Mouse (Mus musculus) MEL (cell line): ENCODE measurements around the gene Adgrg7. TPM values are rescaled to one million over a fixed set of nuclear protein-coding genes. Genes with fewer than 3 reads are reported as not detected.
A peak's percentile ranks its signal among the peaks of the same experiment; 100 is the strongest.

ENCODE experiments used
- DNase-seq: peaks from one replicate; pipeline ENCODE4 v3.0.0; 2011; ENCODE audit warnings: low read depth, low spot score
- H3K27ac ChIP-seq: 2 replicates; pipeline ENCODE4 v1.5.1; 2012; ENCODE audit warnings: low read depth, mild to moderate bottlenecking, control low read depth, low read length, moderate library complexity; ENCODE audit not compliant: control insufficient read depth
- H3K27me3 ChIP-seq, 2 experiments: fragments of 150-350 bp in 1 of 2; sonication (generic) in 1 of 2; 2 replicates each; pipeline ENCODE4 v1.6.1; 2012; ENCODE audit warnings: low read length in 2 of 2, mild to moderate bottlenecking in 2 of 2, improper control_type of control experiment in 1 of 2, moderate library complexity in 1 of 2; ENCODE audit not compliant: insufficient read depth in 2 of 2, control insufficient read depth in 1 of 2
- H3K36me3 ChIP-seq, 2 experiments: 2 replicates each; pipeline ENCODE4 v1.6.1; 2012 to 2014; ENCODE audit warnings: low read length in 2 of 2, improper control_type of control experiment in 1 of 2, inconsistent platforms in 1 of 2, mild to moderate bottlenecking in 1 of 2; ENCODE audit not compliant: insufficient read depth in 2 of 2, control insufficient read depth in 1 of 2
- H3K4me1 ChIP-seq, 2 experiments: fragments of 150-350 bp in 1 of 2; sonication (generic) in 1 of 2; 2 replicates each; pipeline ENCODE4 v1.6.1; 2012; ENCODE audit warnings: low read length in 2 of 2, improper control_type of control experiment in 1 of 2, mild to moderate bottlenecking in 1 of 2; ENCODE audit not compliant: insufficient read depth in 2 of 2, control insufficient read depth in 1 of 2
- H3K4me3 ChIP-seq, 2 experiments: fragments of 150-350 bp in 1 of 2; sonication (generic) in 1 of 2; 2 replicates each; pipeline ENCODE4 v1.5.1; 2012; ENCODE audit warnings: low read depth in 2 of 2, low read length in 2 of 2, mild to moderate bottlenecking in 2 of 2, moderate library complexity in 2 of 2, control low read depth in 1 of 2, improper control_type of control experiment in 1 of 2; ENCODE audit not compliant: control insufficient read depth in 1 of 2, insufficient read depth in 1 of 2
- H3K79me2 ChIP-seq: 2 replicates; pipeline ENCODE4 v1.6.1; 2012; ENCODE audit warnings: mild to moderate bottlenecking, low read length, moderate library complexity; ENCODE audit not compliant: control insufficient read depth, poor library complexity, insufficient read depth
- H3K9ac ChIP-seq: 2 replicates; pipeline ENCODE4 v1.6.1; 2012; ENCODE audit warnings: low read depth, mild to moderate bottlenecking, control low read depth, low read length, moderate library complexity; ENCODE audit not compliant: control insufficient read depth, poor library complexity, severe bottlenecking
- H3K9me3 ChIP-seq: fragments of 150-350 bp; sonication (generic); replicated peaks from 2 replicates; pipeline ENCODE4 v1.6.1; 2012; ENCODE audit warnings: mild to moderate bottlenecking, low read length, improper control_type of control experiment, moderate library complexity; ENCODE audit not compliant: insufficient read depth
- BHLHE40 ChIP-seq: IDR thresholded peaks from 2 replicates; pipeline ENCODE4 v1.6.1; 2012; ENCODE audit warnings: low read depth, mild to moderate bottlenecking, inconsistent platforms, low read length, improper control_type of control experiment, borderline replicate concordance
- CHD1 ChIP-seq: IDR thresholded peaks from 2 replicates; pipeline ENCODE4 v1.6.1; 2012; ENCODE audit warnings: low read depth, mild to moderate bottlenecking, inconsistent platforms, low read length, improper control_type of control experiment
- E2F4 ChIP-seq: IDR thresholded peaks from 2 replicates; pipeline ENCODE4 v1.6.1; 2011; ENCODE audit warnings: low read depth, low read length, improper control_type of control experiment, borderline replicate concordance
- EP300 ChIP-seq, 2 experiments: IDR thresholded peaks; 2 replicates each; pipeline ENCODE4 v1.6.1; 2011; ENCODE audit warnings: improper control_type of control experiment in 2 of 2, low read length in 2 of 2, low read depth in 1 of 2, mild to moderate bottlenecking in 1 of 2
- GATA1 ChIP-seq: IDR thresholded peaks from 2 replicates; pipeline ENCODE4 v1.6.1; 2011; ENCODE audit warnings: low read depth, low read length, improper control_type of control experiment
- JUND ChIP-seq: IDR thresholded peaks from 2 replicates; pipeline ENCODE4 v1.6.1; 2011; ENCODE audit warnings: low read depth, mild to moderate bottlenecking, improper control_type of control experiment, low read length
- MAX ChIP-seq: IDR thresholded peaks from 2 replicates; pipeline ENCODE4 v1.6.1; 2011; ENCODE audit warnings: low read length, improper control_type of control experiment
- MAZ ChIP-seq: IDR thresholded peaks from 2 replicates; pipeline ENCODE4 v1.6.1; 2012; ENCODE audit warnings: low read depth, mild to moderate bottlenecking, inconsistent platforms, low read length, improper control_type of control experiment
- MXI1 ChIP-seq: IDR thresholded peaks from 2 replicates; pipeline ENCODE4 v1.6.1; 2011; ENCODE audit warnings: mild to moderate bottlenecking, low read depth, low read length, improper control_type of control experiment
- NELFE ChIP-seq: IDR thresholded peaks from 2 replicates; pipeline ENCODE4 v1.6.1; 2011; ENCODE audit warnings: low read depth, low read length, improper control_type of control experiment
- RCOR1 ChIP-seq: IDR thresholded peaks from 2 replicates; pipeline ENCODE4 v1.6.1; 2012; ENCODE audit warnings: low read depth, mild to moderate bottlenecking, inconsistent platforms, low read length, improper control_type of control experiment
- UBTF ChIP-seq: IDR thresholded peaks from 2 replicates; pipeline ENCODE4 v1.6.1; 2012; ENCODE audit warnings: low read depth, mild to moderate bottlenecking, inconsistent platforms, low read length, improper control_type of control experiment, moderate library complexity, borderline replicate concordance; ENCODE audit not compliant: insufficient read depth
- USF1 ChIP-seq: IDR thresholded peaks from 2 replicates; pipeline ENCODE4 v1.6.1; 2014; ENCODE audit warnings: low read depth, mild to moderate bottlenecking, inconsistent platforms, low read length, improper control_type of control experiment, moderate library complexity
- USF2 ChIP-seq, 2 experiments: IDR thresholded peaks; 2 replicates each; pipeline ENCODE4 v1.6.1; 2011 to 2012; ENCODE audit warnings: improper control_type of control experiment in 2 of 2, low read length in 2 of 2, borderline replicate concordance in 1 of 2, inconsistent platforms in 1 of 2, low read depth in 1 of 2, mild to moderate bottlenecking in 1 of 2; ENCODE audit not compliant: insufficient read depth in 1 of 2
- ZKSCAN1 ChIP-seq: IDR thresholded peaks from 2 replicates; pipeline ENCODE4 v1.6.1; 2012; ENCODE audit warnings: low read depth, mild to moderate bottlenecking, inconsistent platforms, low read length, improper control_type of control experiment, moderate library complexity
- ZMIZ1 ChIP-seq: IDR thresholded peaks from 2 replicates; pipeline ENCODE4 v1.6.1; 2012; ENCODE audit warnings: low read depth, mild to moderate bottlenecking, inconsistent platforms, low read length, improper control_type of control experiment, moderate library complexity
- polyA plus RNA-seq, 2 experiments: library from polyadenylated mRNA; stranded (reverse) in 1 of 2; unstranded in 1 of 2; fragments of >175 nt in 1 of 2; fragments of >200 nt in 1 of 2; gene quantifications; 2 replicates each; pipeline versions ENCODE4 v1.2.1 to v1.2.4; 2012; ENCODE audit warnings: low replicate concordance in 2 of 2, low read depth in 1 of 2; ENCODE audit not compliant: insufficient read length in 2 of 2, insufficient read depth in 1 of 2, missing spikeins in 1 of 2
- total RNA-seq: library from RNA; depleted of rRNA; stranded (reverse); fragments of 300-350 nt; gene quantifications from 2 replicates; pipeline ENCODE4 v1.2.3, GENCODE M21; 2012

Gene Adgrg7
- total and polyA plus RNA-seq, 3 experiments: 40.5 to 45.4 TPM; not detected in 1

DNA sequence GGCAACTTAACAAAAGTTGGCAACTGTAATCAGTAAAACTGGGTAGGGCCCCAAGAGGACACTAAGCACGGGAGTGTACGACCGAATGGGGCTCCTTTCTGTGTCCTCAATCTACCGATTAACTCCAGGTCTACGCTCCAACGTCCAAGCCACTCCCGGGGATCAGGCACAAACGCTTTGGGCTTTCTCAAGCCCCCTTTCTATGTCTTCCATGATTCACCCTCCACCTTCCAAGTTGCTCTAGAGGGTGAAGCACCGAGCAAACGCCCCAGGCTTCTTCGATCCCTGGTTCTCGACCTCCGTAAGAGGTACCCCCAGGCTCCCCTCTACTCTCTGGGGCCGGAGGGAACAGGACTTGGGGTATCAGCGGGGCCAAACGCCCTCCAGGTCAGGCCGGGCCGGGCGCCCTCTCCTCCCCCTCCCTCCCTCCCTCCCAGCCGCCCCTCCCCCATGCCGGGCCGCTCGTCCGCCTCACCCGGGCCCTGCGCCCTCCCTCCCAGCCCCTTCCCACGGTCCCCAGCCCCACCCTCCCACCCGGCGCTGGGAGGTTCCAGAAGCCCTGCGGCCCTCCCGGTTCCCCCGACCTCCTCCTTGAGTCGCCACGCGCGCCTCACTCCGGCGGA is 79.0 kb downstream of the Adgrg7 start:
- H3K79me2 ChIP-seq: peaks cover 29% of the 10 kb centered on the region
- H3K9me3 ChIP-seq: no peaks in the 10 kb centered on the region
- H3K27ac ChIP-seq: peak overlapping the region; percentile 81
- H3K36me3 ChIP-seq: peaks cover 11 to 29% of the 10 kb centered on the region in 2 experiments
- H3K4me1 ChIP-seq: peaks cover 8 to 16% of the 10 kb centered on the region in 2 experiments
- no peaks in the 10 kb centered on the region for H3K27me3 ChIP-seq
- peak; percentile 68 for DNase-seq
- peak overlapping the region; percentile 95 for H3K4me3 ChIP-seq
- TF ChIP-seq EP300 (IDR thresholded peaks at IDR 0.05; ENCODE audit: low read depth in 1 of 2, low read length in 2 of 2) (0 out of 4 replicates have a peak, but pooled peaks of 1 of the 2 experiments have one; percentile 2), USF1 (no peak), CHD1 (0 out of 2 replicates have a peak, but pooled peaks have one; percentile 29), GATA1 (0 out of 2 replicates have a peak, but pooled peaks have one; percentile 10), BHLHE40 (0 out of 2 replicates have a peak, but pooled peaks have one; percentile 16)
- peak overlapping the region; percentile 96 for H3K9ac ChIP-seq

GRCm38 (mm10) chr16:56715608-56716007 is 80.0 kb downstream of the Adgrg7 start:
- peak; percentile 23 for DNase-seq
- Histone ChIP-seq H3K36me3 (peaks cover 11 to 32% of the 10 kb centered on the region in 2 experiments), H3K4me1 (peaks cover 8 to 16% of the 10 kb centered on the region in 2 experiments), H3K4me3 (peak overlapping the region; percentile 95), H3K9ac (peak overlapping the region; percentile 96), H3K9me3 (no peaks in the 10 kb centered on the region), H3K27ac (no peak overlapping the region), H3K79me2 (peaks cover 29% of the 10 kb centered on the region), H3K27me3 (no peaks in the 10 kb centered on the region)
- TF ChIP-seq E2F4 (no peak), ZKSCAN1 (no peak), EP300 (IDR thresholded peaks at IDR 0.05; ENCODE audit: low read depth in 1 of 2, low read length in 2 of 2) (no peak), USF2 (IDR thresholded peaks at IDR 0.05; ENCODE audit: borderline replicate concordance in 1 of 2, insufficient read depth in 1 of 2, low read depth in 1 of 2, low read length in 2 of 2) (no peak), MAZ (0 out of 2 replicates have a peak, but pooled peaks have one; percentile 9), JUND (no peak), RCOR1 (no peak)

GRCm38 (mm10) chr16:56710071-56710470 is 85.6 kb downstream of the Adgrg7 start:
- Histone ChIP-seq H3K27me3 (no peaks in the 10 kb centered on the region), H3K4me3 (no peak overlapping the region), H3K79me2 (peaks cover 11% of the 10 kb centered on the region), H3K4me1 (no peaks in the 10 kb centered on the region; a peak in 1 of 4 replicates), H3K9me3 (no peaks in the 10 kb centered on the region), H3K36me3 (peaks cover 13 to 37% of the 10 kb centered on the region in 2 experiments), H3K9ac (no peak overlapping the region), H3K27ac (no peak overlapping the region)
- no peak for DNase-seq
- TF ChIP-seq NELFE: no peak
- no peak for TF ChIP-seq MAX
- no peak for TF ChIP-seq ZMIZ1
- no peak for TF ChIP-seq GATA1
- no peak for TF ChIP-seq MXI1
- TF ChIP-seq UBTF: no peak
